Mouse (Mus musculus) cerebellum, postnatal 36 days (tissue): ENCODE results near the gene Gcsh.

Experiments used
- DNase-seq, 2 experiments: peaks; one replicate each; pipeline ENCODE4 v3.0.0; 2021 to 2022; ENCODE audit warnings: mixed read lengths in 2 of 2

Gcsh gene

DNA sequence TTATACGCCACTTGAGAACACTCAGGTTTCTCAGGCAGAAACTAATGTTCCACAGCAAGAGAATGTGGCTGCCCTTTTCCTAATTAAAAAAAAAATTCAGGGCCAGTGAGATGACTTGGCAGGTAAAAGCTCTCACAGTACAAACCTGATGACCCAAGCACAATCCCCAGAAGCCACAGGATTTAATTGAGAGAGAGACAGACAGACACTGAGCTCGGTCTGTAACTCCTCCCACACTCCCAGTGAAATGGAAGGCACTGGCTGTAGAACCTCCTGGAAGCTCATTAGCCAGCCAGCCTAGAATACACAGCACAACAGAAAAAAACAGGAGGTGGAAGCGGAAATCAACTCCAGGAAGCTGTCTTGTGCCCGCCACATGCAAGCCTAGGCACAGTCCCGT is 17.7 kb downstream of the Gcsh start:
- no peak for DNase-seq

- no peak for DNase-seq
Observed at GRCm38 (mm10) chr8:116975066-116975465, 18.3 kb downstream of the Gcsh start.

DNA sequence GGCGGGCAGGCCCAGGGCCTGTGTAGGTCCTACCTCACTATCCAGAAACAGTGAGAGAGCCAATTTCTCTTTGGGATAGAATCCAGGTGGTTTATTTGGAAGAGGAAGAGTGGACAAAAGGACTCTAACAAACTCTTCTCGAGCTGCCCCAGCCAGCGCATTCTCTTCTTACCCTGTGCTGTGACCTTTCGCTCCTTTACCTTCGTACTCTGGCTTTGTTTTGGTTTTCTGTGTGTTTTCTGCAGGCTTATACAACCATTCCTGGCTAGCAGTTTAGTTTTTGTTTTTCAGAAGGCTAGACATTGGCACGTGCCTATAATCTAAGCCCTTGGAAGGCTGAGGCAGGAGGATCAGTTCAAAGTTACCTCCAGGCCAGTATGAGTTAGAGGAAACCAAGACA is 23.8 kb downstream of the Gcsh start:
- no peak for DNase-seq

DNA sequence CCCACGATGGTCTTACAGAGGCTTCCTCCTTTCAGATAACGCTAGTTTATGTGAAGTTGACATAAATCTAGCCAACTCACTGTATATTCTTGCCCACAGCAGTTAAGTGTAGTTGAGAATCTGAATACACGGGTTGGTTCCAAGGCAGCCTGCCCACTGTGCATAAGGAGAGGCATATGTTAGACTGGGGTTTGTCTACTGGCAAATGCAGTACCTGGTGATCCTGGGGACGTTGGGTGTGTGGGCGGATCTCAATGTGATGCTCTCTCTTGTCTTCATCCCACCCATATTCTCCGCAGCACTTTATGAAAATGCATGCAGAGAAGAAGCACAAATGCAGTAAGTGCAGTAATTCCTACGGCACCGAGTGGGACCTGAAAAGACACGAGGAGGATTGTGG is 38.9 kb downstream of the Gcsh start:
- DNase-seq: no peak

DNA sequence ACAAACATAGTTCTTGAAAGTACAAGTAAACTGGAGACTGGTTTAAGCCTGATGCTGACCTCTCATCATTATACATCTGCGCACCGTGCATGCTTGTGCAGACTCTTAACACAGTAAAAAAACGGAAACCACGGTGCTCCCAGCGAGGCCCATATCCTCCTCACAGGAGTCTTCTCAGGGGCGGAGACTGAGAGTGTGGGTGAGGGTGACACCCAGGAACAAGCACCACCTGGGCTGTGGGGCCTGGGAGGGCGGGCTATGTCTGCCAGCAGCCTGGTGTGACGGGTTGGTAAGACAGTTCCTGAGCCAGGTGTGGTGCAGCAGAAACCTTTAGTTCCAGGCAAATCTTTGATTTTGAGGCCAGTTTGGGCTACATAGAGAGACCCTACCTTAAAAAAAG is 40.9 kb downstream of the Gcsh start:
- DNase-seq: no peak

DNA sequence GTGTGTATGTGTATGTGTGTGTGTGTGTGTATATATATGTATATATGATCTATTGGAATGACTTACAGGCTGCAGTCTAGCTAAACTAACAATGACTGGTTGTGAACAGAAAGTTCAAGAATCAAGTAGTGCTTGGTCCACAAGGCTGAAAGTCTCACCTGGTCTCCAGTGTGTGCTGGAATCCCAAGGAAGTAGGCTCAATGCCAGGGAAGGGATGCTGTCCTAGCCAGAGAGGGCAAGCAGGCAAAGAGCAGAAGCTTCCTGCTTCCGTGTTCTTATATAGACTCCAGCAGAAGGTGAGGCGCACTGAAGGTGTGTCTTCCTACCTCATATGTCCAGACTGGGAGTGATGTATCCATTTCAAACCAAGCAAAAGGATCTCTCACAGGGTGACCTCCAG is 41.6 kb downstream of the Gcsh start:
- DNase-seq: no peak

DNA sequence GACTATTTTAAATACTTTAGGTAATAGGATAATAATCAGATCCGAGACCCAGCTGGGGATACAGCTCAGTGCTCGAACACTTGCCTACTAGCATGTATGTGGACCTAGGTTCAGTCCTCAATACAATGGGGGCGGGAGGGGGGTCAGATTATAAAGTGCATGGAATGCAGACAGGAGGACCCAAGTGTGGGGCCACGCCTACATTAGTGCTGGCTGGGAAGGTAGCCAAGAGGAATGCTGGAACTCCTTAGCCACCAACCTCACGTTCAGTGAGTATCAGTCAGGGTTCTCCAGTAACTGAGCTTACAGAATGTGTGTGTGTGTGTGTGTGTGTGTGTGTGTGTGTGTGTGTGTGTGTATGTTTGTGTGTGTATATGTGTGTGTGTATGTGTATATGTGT is 42.0 kb downstream of the Gcsh start:
- DNase-seq: no peak

GRCm38 (mm10) chr8:116947589-116947988 is 45.7 kb downstream of the Gcsh start:
- DNase-seq: no peak

- DNase-seq: no peak
Observed at GRCm38 (mm10) chr8:116946851-116947250, 46.5 kb downstream of the Gcsh start.

DNA sequence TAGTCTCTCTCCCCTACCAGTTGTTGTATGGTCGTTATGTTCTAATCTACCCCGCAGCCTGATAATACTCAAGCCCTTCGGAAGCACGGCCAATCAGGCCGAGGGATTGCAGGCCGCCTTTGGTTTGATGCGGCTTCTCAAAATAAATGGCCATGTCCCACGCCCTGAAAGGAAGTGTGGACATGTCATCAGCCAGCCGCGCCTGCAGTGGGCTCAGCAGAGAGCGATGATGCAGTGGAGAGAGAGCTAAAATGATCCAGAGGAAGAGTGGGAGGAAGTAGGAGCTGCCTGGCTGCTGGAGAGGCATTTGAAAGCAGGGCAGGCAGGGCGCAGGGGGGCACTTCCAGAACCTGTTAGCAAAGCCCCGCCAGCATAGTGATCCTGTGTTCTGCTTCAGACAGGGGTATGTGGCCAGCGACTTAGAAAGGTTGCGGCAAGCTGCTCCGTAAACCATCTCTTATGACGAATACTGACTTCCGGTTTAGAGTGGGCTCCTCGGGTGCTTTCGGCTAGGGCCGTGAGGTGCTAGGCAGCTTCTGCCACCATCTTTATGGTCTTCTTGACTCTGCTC is 47.0 kb downstream of the Gcsh start:
- DNase-seq: no peak

DNA sequence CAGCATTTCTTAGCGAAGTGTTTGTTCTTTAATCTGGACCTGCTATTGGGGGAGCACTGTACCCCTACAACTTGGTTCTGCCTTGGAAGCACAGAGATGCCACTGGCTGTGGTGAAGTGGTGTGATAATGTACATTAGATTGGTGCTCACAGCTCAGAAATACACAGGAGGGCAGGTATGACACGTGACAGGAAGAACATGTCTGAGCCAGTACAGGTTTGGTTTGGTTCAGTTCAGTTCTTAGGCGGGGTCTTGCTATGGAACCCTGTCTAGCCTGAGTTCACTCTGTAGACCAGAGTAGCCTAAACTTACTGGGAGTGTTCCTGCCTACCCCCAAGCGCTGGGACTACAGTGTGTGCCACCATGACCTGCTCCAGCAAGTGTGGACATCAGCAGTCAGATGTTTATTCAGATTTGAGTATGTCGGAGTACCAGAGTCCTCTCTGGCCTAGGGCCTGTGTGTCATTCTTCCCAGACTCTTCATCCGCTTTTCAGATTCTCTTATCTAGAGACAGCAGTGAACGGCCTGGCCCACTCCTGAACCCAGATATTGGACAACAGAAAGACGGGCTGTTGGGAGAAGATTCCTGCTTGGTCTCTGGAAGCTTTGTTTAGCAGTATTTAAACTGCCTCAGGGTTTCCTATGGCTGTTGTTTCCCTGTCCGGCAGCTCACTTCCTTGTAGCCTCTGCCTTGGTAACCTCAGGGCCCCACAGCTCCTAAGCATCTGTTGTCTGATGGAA is 48.0 kb downstream of the Gcsh start:
- DNase-seq: no peak

GRCm38 (mm10) chr8:116944385-116944696 is 49.0 kb downstream of the Gcsh start:
- no peak for DNase-seq

GRCm38 (mm10) chr8:116943555-116944384 is 49.6 kb downstream of the Gcsh start:
- peak; percentile 45 to 50 for DNase-seq

GRCm38 (mm10) chr8:116943161-116943554 is 50.2 kb downstream of the Gcsh start, which contains the start of gene Atmin:
Atmin (plus strand) TSS chr8:116943393.
- peak; percentile 85 to 93 for DNase-seq

- DNase-seq: no peak
Observed at GRCm38 (mm10) chr8:116942284-116943058, 50.9 kb downstream of the Gcsh start.

DNA sequence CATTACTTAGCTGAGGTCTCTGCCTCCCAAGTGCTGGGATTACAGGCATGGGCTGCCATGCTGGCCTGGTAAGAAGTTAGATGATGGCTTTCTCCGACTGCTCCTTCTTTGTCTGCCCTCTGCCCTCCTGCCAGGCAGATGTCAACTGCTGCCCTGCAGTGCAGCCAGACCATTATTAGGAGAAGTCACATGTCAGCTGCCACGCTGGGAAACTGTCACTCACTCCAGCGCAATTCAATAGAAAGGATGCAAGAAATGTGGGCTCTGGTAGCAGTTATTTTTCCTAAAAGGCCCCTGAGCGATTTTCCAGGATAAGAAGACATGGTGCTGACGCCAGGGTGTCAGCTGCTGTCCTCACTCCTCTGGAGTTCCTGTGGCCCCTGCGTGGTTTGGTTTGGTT is 57.8 kb downstream of the Gcsh start:
- DNase-seq: no peak

DNA sequence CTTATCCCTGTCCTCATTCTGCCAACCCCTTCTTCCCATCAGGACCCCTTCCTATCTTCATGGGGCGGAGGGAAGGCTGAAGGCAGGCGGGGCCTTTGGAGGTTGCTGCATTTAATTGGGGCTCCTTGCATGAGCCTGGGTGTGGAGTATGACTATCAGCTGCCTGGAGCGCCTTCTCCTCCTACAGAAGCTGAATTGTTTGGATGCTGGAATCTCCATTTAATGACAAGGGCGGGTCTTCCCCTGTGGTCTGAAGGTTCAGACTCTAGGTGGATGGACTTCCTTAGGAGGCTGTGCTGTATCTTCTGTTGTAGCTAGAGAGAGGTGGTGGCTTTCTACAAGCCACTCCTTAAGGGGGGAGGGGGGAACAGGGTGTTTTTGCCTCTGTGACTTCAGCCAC is 58.4 kb downstream of the Gcsh start:
- DNase-seq: no peak
